Mouse (Mus musculus) cerebellum, adult (tissue): ENCODE results near the gene Slc15a3.

ENCODE experiments used
- ATAC-seq: cut with Nextera tagmentation; 2 replicates; pipeline ENCODE4 v1.9.2; 2017; ENCODE audit warnings: mild to moderate bottlenecking, moderate library complexity, mixed read lengths; ENCODE audit not compliant: insufficient number of reproducible peaks, low FRiP score, low TSS enrichment

Gene Slc15a3

GRCm38 (mm10) chr19:10839010-10839892 is at the start of gene Slc15a3:
Gene Slc15a3 (plus strand): TSS chr19:10839727.
- no peak for ATAC-seq

DNA sequence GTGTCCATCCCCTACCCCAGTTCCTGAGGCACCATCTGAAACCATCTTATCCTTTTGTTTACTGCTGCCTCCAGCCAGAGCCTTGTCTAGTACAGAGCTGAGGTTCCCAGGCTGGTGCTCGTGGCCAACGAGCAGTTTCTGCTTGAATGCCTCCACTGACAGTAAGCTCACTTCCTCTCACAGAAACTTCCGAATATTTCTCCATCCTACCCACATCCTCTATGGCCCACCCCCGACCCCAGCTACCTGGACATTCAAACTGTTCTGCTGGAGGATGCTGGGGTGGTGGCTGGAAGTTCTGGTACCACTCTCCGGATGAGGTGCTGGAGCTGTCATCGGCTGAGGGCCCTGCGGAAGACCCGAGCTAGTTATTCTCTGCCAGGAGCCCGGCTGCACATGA is 49.2 kb upstream of the Slc15a3 start:
- ATAC-seq = no peak

GRCm38 (mm10) chr19:10793044-10793443 is 46.5 kb upstream of the Slc15a3 start:
- ATAC-seq = no peak

GRCm38 (mm10) chr19:10794916-10795315 is 44.6 kb upstream of the Slc15a3 start:
- peak; percentile 42; the same call in 1 of the 2 replicates for ATAC-seq

- no peak for ATAC-seq
Observed at GRCm38 (mm10) chr19:10798576-10798975, 41.0 kb upstream of the Slc15a3 start.

DNA sequence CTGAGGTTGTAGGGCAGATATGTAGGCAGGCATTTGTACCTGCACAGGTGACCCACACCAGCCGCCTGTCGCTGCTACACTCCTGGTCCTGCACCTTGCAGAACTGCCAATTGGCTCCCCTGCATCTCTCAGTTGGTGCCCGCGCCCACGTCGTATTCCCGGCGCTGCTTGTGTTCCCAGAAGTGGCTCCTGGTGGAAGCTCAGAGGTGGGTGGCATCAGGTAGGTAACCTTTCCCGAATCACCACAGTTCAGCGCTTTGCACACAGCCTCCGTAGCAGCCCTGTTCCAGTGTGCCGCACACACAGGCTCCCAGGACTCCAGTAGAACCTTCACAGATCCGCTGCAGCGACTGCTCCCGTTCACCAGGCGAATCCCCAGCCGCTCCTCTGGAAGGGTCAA is 40.4 kb upstream of the Slc15a3 start:
- no peak for ATAC-seq

GRCm38 (mm10) chr19:10801070-10801469 is 38.5 kb upstream of the Slc15a3 start:
- no peak for ATAC-seq

DNA sequence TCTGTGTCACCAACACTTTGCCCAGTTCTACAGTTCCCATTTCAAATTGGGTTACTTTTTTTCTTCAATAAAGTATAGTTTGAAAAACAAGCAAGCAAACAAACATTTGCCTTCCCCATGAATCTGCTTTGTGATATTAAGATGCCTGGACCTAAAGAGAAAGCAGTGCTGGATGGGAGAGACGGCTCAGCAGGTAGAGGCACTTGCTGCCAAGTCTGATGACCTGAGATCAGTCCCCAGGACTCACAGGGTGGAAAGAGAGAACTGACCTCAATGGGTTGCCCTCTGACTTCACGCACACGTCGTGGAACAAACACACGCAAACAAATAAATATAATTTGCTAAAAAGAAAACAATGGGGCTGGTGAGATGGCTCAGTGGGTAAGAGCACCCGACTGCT is 37.6 kb upstream of the Slc15a3 start:
- ATAC-seq = no peak

- no peak for ATAC-seq
Observed at GRCm38 (mm10) chr19:10803751-10804150, 35.8 kb upstream of the Slc15a3 start.

- no peak for ATAC-seq
Observed at GRCm38 (mm10) chr19:10804850-10805660, 34.5 kb upstream of the Slc15a3 start.

- ATAC-seq = peak; percentile 85
Observed at GRCm38 (mm10) chr19:10805661-10806285, 33.8 kb upstream of the Slc15a3 start.

DNA sequence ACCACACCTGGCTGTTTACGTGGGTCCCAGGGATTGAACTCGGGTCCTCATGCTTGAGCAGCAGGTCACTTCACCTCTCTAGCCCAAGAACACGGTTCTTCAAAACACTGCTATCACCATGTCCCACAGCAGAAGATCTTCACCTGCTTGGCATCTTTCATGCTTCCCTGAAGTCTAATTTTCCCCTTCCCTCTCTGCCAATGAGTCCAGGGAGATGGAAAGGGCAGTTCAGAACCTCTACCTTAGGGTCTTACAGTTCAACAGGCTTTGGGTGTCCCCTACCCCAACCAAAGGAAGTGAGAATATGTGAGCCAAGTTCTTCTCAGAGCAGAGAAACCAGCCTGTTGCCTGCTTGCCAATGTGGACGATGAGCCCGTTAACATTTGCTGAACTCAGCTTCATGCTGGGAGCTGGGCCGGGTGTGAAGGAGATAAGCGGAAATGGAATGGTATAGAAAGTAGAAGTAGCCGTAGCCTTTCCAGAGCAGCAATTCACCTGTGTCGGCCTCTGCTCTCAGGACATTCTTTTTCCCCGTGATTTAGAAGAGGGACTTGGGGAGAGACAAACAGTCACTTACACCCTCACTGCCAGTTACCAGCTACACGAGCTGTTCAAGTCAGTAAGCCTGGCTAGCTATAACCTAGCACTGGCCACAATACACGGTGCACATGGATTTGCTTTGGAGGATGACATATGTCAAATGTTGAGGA is 30.8 kb upstream of the Slc15a3 start:
- no peak for ATAC-seq

DNA sequence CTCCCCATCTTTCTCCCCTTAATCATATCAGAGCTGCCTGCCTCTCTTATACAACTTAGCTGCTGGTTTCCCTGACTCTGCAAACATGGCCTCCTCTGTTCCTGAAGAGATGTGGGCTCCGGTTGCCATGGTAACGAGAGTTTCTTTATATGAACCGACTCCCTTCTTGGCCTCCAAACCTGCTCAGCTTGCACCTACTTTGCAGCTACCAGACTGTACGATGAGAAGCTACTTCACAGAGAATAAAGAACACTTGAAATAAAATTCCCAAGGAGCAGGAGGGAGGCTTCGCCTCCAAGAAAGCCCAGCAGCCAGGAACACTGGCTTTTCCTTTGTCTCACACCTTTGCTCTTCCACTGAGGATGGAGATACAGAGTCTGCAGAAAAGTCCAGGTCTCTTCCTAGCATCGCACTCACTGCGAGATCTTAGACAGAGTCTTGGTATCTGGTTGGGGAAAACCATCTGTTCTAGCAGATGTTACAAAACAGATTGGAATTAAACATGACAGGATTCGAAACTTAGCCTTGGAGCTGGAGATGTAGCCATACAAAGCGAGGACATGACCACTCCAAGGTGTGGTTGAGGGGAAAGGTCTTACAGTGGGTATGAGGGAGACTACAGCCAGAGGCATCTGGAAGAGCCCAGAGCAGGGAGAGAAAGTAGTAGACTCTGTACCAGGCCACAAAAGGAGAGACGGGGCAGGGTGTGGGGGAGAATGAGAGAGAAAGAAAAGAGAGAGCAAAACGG is 29.9 kb upstream of the Slc15a3 start:
- no peak for ATAC-seq

- ATAC-seq = no peak
Observed at GRCm38 (mm10) chr19:10810176-10810492, 29.4 kb upstream of the Slc15a3 start.

GRCm38 (mm10) chr19:10811471-10811870 is 28.1 kb upstream of the Slc15a3 start:
- ATAC-seq = no peak

- ATAC-seq = no peak
Observed at GRCm38 (mm10) chr19:10813039-10813438, 26.5 kb upstream of the Slc15a3 start.

DNA sequence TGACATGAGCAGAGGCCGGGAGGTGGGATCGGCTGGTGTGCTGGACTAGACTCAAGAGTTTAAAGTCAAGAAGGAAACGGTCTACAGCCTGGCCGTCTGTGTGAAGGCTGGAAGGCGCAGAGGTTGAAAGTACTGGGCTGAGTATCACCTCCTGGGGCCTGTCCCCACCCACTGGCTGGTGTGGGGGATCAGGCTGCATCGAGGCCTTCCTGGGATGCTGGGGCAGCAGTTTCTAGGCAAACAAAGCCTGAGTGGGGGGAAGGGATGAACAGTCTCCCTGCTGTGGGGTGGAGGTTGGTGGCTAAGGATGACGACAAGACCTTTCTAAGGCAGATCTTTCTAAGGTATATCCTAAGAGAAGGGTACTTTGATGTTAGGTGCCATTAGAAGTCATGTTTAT is 25.6 kb upstream of the Slc15a3 start:
- ATAC-seq = no peak

- no peak for ATAC-seq
Observed at GRCm38 (mm10) chr19:10815871-10816270, 23.7 kb upstream of the Slc15a3 start.

DNA sequence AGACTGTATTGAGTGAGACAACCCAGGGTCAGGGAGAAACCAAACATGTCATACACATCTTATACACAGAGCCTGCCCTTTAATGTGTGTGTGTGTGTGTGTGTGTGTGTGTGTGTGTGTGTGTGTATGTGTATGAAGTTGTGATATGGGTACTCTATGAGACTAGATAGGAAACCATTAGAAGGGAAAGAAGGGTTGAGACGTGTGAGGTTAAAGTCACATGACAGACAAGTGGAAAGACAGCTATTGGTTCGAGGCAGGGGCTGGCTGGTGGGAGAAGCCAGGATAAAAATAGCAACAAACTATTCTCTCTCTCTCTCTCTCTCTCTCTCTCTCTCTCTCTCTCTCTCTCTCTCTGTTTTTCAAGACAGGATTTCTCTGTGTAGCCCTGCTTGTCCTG is 23.1 kb upstream of the Slc15a3 start:
- no peak for ATAC-seq
